Mouse (Mus musculus) hematopoietic stem cell, adult 5-6 weeks (primary cell): ENCODE measurements around the gene Donson. TPM values are rescaled to one million over a fixed set of nuclear protein-coding genes. Genes with fewer than 3 reads are reported as not detected.

Source experiments
- total RNA-seq: library from RNA; stranded (forward); fragments of 172-1452, 232-1000 nt; gene quantifications from 2 replicates; pipeline ENCODE4 v1.2.3, GENCODE M21; 2017

Gene Donson
- total RNA-seq, 1 experiment from 2014 or later, result 32.1 TPM

Other genes starting within 250 kb of the Donson start
- 46.4 and 55.3 TPM in 2 replicates for gene Ifnar1, start 203.5 kb downstream of the Donson start, total RNA-seq
- gene Ifngr2, start 141.7 kb downstream of the Donson start, total RNA-seq, result 7.1 and 7.5 TPM in 2 replicates
- 11.6 and 21.4 TPM in 2 replicates for gene Tmem50b, start 91.0 kb downstream of the Donson start, total RNA-seq
- 8.1 and 10.9 TPM in 2 replicates for gene Dnajc28, start 69.7 kb downstream of the Donson start, total RNA-seq
- 193 and 440 TPM in 2 replicates for gene Gart, start 41.8 kb downstream of the Donson start, total RNA-seq
- 279 and 303 TPM in 2 replicates for gene Son, start 41.3 kb downstream of the Donson start, total RNA-seq
- gene Cryzl1, start 40.2 kb upstream of the Donson start, total RNA-seq, result 70.3 and 120 TPM in 2 replicates
- gene Itsn1, start 40.5 kb upstream of the Donson start, total RNA-seq, result 60.1 and 74.9 TPM in 2 replicates